Mouse (Mus musculus): Measurements from ENCODE around the gene Pdf.

GRCm38 (mm10) chr8:107012666-107013065 is 35.7 kb downstream of the Pdf start:
- TF ChIP-seq CTCF (conservative IDR thresholded peaks at IDR 0.05; ENCODE audit: insufficient read depth, insufficient read length, low read depth, low read length) = no peak
- no peak for TF ChIP-seq POLR2A (IDR thresholded peaks at IDR 0.05; ENCODE audit: low read depth, low read length)

Data from kidney, adult 2 months (tissue).